Comparison of ENCODE assay signal across 8 mouse cellular contexts in the genomic region with DNA sequence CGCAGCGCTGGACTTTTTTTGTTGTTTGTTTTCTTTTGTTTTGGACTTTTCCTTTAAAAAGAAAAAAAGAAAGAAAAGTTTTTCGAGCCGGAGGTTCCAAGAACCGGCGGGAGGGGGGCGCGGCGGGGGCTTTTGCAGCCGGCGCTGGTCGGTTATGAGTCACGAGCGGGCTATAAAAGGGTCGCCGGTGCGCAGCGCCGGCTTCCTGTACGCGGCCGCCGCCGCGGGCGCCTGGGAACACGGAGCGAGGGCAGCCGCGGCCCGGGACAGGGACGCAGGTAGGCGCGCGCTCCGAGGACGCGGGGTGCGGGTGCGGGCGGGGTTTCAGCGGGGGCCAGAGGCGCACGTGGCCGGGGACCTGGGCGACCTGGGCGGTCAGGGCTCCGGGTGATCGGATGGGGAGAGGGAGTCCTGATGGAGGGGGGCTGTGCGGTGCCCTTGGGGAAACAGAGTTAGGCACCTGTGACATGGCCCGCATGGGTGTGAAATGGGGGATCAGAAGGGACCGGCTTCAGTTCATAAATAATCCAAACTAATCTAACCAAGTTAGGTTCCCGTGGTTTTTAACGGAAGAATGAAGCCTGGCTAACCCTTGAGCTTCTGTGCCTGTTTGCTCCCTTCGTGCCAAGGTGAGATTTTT. TPM values are rescaled to one million over a fixed set of nuclear protein-coding genes. Genes with fewer than 3 reads are reported as not detected.
DNase-seq lines count a peak whose midpoint lies in the region; ATAC-seq lines count a peak whose summit lies in the region.

No protein-coding gene starts in this region.

- no peaks in the 10 kb centered on the region for H3K9me3 ChIP-seq in embryonic facial prominence, embryonic 11.5 days (replicated peaks; ENCODE audit: control insufficient read depth, low read length)
- no peaks in the 10 kb centered on the region for H3K9me3 ChIP-seq in heart, embryonic 15.5 days (replicated peaks)

- H3K36me3 ChIP-seq in embryonic facial prominence, embryonic 11.5 days (replicated peaks; ENCODE audit: control insufficient read depth, insufficient read depth, low read depth, low read length): no peaks in the 10 kb centered on the region
- H3K36me3 ChIP-seq in heart, embryonic 15.5 days: no peaks in the 10 kb centered on the region

- peak overlapping the region; percentile 98 for H3K4me2 ChIP-seq in embryonic facial prominence, embryonic 11.5 days (ENCODE audit: low read depth, low read length)
- H3K4me2 ChIP-seq in heart, embryonic 15.5 days: peak overlapping the region; percentile 96

- H3K27ac ChIP-seq in embryonic facial prominence, embryonic 11.5 days (replicated peaks; ENCODE audit: low read depth, low read length): no peak overlapping the region
- no peak overlapping the region for H3K27ac ChIP-seq in heart, embryonic 15.5 days

- no peaks in the 10 kb centered on the region for H3K4me1 ChIP-seq in embryonic facial prominence, embryonic 11.5 days (ENCODE audit: control insufficient read depth, insufficient read depth, low read length)
- 0 out of 2 replicates have a peak, but pooled peaks cover 5% of the 10 kb centered on the region for H3K4me1 ChIP-seq in heart, embryonic 15.5 days (replicated peaks)

- no peak for DNase-seq in frontal cortex, adult 2 months (ENCODE audit: extremely low spot score in 1 of 2, low spot score in 1 of 2)
- peak; percentile 61 for DNase-seq in embryonic facial prominence, embryonic 11.5 days (ENCODE audit: low spot score)
- peak; percentile 82 for DNase-seq in kidney, postnatal 10 days
- DNase-seq in spleen, adult 12 weeks (ENCODE audit: low spot score): peak; percentile 9

- H3K9ac ChIP-seq in embryonic facial prominence, embryonic 11.5 days (replicated peaks; ENCODE audit: low read length): peak overlapping the region; percentile 68
- H3K9ac ChIP-seq in heart, embryonic 15.5 days: peak overlapping the region; percentile 72

- no peaks in the 10 kb centered on the region for H3K27me3 ChIP-seq in embryonic facial prominence, embryonic 11.5 days (ENCODE audit: control insufficient read depth, insufficient read depth, low read length)
- H3K27me3 ChIP-seq in heart, embryonic 15.5 days: 0 out of 2 replicates have a peak, but pooled peaks cover 9% of the 10 kb centered on the region

- peak overlapping the region; percentile 62 for H3K4me3 ChIP-seq in embryonic facial prominence, embryonic 11.5 days (ENCODE audit: low read depth, low read length)
- H3K4me3 ChIP-seq in heart, embryonic 15.5 days: peak overlapping the region; percentile 68

- under 1% methylated on average over 55 of the region's 55 CpGs for WGBS in embryonic facial prominence, embryonic 11.5 days
- WGBS in heart, embryonic 15.5 days: 2% methylated on average over 55 of the region's 55 CpGs

- peak; percentile 47; the same call in 1 of the 2 replicates for ATAC-seq in frontal cortex, adult (ENCODE audit: low TSS enrichment)
- peak; percentile 78; the same call in 1 of the 2 replicates for ATAC-seq in embryonic facial prominence, embryonic 11.5 days (replicated peaks; ENCODE audit: insufficient number of reproducible peaks, low FRiP score, low TSS enrichment, low read depth)
- peak; percentile 72 for ATAC-seq in heart, embryonic 15.5 days (replicated peaks; ENCODE audit: insufficient number of reproducible peaks, insufficient read depth, low FRiP score, low read depth)
- peak; percentile 60 for ATAC-seq in megakaryocyte, adult 5-6 weeks (ENCODE audit: poor library complexity, severe bottlenecking)
- no peak for ATAC-seq in erythroid progenitor cell, adult 5-6 weeks (replicated peaks; ENCODE audit: low FRiP score, poor library complexity, severe bottlenecking)

RNA-seq across cellular contexts. Expression of a gene that starts 32.3 kb away (rescaled TPM):
- 24.1 and 24.6 TPM in 2 replicates for polyA plus RNA-seq in frontal cortex, adult 2 months (2012; rRNA removed)
- polyA plus RNA-seq in embryonic facial prominence, embryonic 11.5 days (2014; fragmentation: Nextera tagmentation; extraction: Ambion mirVana): 53.5 and 56.7 TPM in 2 replicates
- 41.3 and 50.4 TPM in 2 replicates for polyA plus RNA-seq in heart, embryonic 15.5 days (2015; fragmentation: Nextera tagmentation; extraction: Ambion mirVana)
- 26.1 and 29.2 TPM in 2 replicates for total RNA-seq in megakaryocyte, adult 5-6 weeks (2015)
- total RNA-seq in megakaryocyte, adult 5-6 weeks (2017): 37.8 and 41.1 TPM in 2 replicates
- 4.2 and 13.3 TPM in 2 replicates for total RNA-seq in erythroid progenitor cell, adult 5-6 weeks (2015; ENCODE audit: low replicate concordance)
- 11.6 and 11.8 TPM in 2 replicates for total RNA-seq in erythroid progenitor cell, adult 5-6 weeks (2017; ENCODE audit: low replicate concordance)

Comparison
In these comparisons a context has a peak if more than half of its experiments do, and no peak if none do; other contexts are left out.
1. DNase-seq: peak in embryonic facial prominence, embryonic 11.5 days (single experiment), kidney, postnatal 10 days (single experiment) and spleen, adult 12 weeks (single experiment); none in frontal cortex, adult 2 months (0 of 2).